Mouse (Mus musculus): ENCODE results near the gene Ppp1r9a. TPM values are rescaled to one million over a fixed set of nuclear protein-coding genes. Genes with fewer than 3 reads are reported as not detected.

The Ppp1r9a gene
- polyA plus RNA-seq, 1 experiment from 2014 or later, result 27.0 TPM

DNA sequence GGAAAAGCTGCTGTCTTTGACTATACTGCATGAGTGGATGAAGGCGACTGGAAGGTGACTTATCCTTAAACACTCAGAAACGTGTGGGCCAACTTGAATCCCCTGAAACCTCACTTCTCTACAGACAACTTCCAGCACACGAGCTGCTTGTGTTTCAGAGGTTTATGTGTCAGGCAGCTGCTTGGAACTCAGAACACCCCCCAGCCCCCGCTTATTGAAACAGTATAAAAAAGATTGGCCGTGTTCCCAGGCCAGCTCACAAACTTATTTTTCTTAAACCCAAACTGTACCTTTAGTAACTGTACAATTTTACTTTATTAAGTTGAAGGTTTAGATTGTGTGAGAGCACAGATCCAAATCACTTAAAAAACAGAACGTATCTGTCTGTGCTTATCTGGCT lies 53.9 kb downstream of the Ppp1r9a start:
- no peak for ATAC-seq (ENCODE audit: insufficient number of reproducible peaks, insufficient read depth, low FRiP score, low TSS enrichment, low read depth)
- H3K27ac ChIP-seq, result peak overlapping the region; percentile 78; the same call in 1 of the 2 replicates
- whole genome bisulfite sequencing, result 51% methylated on average over 6 of the region's 6 CpGs

DNA sequence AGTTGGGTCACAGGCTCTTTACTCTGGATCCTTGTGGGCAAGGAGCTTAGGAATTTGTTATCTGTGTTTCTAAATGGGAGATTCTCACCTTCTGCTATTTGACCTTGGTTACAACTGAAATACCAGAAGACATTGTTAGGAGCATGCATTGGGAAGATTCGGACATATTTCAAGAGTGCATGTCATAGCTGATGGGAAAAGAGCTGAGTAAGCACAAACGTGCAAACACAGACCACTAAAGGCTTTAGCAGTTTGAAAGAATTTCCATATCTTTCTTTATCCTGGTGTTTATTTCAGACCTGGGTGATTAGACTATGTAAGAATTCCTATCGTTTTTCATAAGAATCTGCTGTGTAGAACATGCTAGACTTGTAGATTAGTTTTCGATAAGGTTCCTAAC lies 59.5 kb downstream of the Ppp1r9a start:
- Histone ChIP-seq H3K9me3 (no peaks in the 10 kb centered on the region), H3K4me1 (replicated peaks) (no peaks in the 10 kb centered on the region), H3K27me3 (no peaks in the 10 kb centered on the region), H3K27ac (no peak overlapping the region), H3K9ac (replicated peaks) (no peak overlapping the region), H3K36me3 (no peaks in the 10 kb centered on the region), H3K4me3 (replicated peaks) (no peak overlapping the region), H3K4me2 (no peak overlapping the region)
- ATAC-seq (ENCODE audit: insufficient number of reproducible peaks, insufficient read depth, low FRiP score, low TSS enrichment, low read depth), result no peak
- 84% methylated on average over 4 of the region's 4 CpGs for WGBS

More for the DNA sequence above, 53.9 kb downstream of the Ppp1r9a start:
- H3K9me3 ChIP-seq, result no peaks in the 10 kb centered on the region
- H3K9ac ChIP-seq (replicated peaks), result no peak overlapping the region
- no peak overlapping the region for H3K4me2 ChIP-seq
- H3K36me3 ChIP-seq, result no peaks in the 10 kb centered on the region
- H3K27me3 ChIP-seq, result no peaks in the 10 kb centered on the region
- no peak overlapping the region for H3K4me3 ChIP-seq (replicated peaks)
- peaks cover 27% of the 10 kb centered on the region for H3K4me1 ChIP-seq (replicated peaks)

DNA sequence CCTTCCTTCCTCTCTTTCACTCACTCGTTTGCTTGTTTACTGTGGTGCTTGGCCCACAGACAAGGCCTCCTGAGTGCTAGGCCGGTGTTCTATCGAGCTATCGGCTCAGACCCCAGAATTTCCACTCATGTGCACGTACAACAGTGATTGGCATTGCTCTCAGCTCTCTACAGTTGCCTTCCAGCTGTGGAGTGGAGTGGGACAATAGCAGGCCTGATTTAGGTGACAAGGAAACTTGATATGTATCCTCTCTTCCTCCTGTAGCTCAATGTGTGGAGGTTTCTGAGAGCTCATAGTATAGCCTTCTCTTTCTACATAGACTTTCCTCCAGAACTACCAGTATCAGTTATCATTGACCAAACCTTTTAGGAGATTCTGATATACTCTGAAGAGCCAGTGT lies 60.3 kb downstream of the Ppp1r9a start:
- ATAC-seq (ENCODE audit: insufficient number of reproducible peaks, insufficient read depth, low FRiP score, low TSS enrichment, low read depth), result no peak
- H3K4me3 ChIP-seq (replicated peaks), result no peak overlapping the region
- H3K36me3 ChIP-seq, result no peaks in the 10 kb centered on the region
- H3K4me2 ChIP-seq, result no peak overlapping the region
- no peak overlapping the region for H3K9ac ChIP-seq (replicated peaks)
- 78% methylated on average over 5 of the region's 5 CpGs for WGBS
- no peak overlapping the region for H3K27ac ChIP-seq
- H3K9me3 ChIP-seq, result no peaks in the 10 kb centered on the region
- H3K4me1 ChIP-seq (replicated peaks), result no peaks in the 10 kb centered on the region
- no peaks in the 10 kb centered on the region for H3K27me3 ChIP-seq

DNA sequence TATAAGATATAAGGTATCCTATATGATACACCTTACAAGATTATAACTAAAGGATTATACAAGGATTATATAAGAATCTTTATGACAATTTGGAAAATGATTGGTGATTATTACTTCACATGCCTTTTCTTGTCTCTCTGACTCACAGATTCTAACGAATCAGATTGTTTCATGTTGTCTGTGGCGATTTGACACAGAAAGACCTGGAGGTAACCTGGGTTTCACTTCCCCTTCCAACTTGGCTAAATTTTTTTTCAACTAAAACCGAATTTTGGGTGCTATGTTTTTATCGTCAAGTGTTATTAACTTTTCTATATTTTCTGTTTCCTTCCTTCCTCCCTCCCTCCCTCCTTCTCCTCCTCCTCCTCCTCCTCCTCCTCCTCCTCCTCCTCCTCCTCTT lies 64.5 kb downstream of the Ppp1r9a start:
- Histone ChIP-seq H3K4me1 (replicated peaks) (no peaks in the 10 kb centered on the region), H3K9me3 (no peaks in the 10 kb centered on the region), H3K4me3 (replicated peaks) (no peak overlapping the region), H3K9ac (replicated peaks) (no peak overlapping the region), H3K4me2 (no peak overlapping the region), H3K36me3 (no peaks in the 10 kb centered on the region), H3K27ac (no peak overlapping the region), H3K27me3 (no peaks in the 10 kb centered on the region)
- WGBS, result 92% methylated on average over 4 of the region's 4 CpGs
- no peak for ATAC-seq (ENCODE audit: insufficient number of reproducible peaks, insufficient read depth, low FRiP score, low TSS enrichment, low read depth)

DNA sequence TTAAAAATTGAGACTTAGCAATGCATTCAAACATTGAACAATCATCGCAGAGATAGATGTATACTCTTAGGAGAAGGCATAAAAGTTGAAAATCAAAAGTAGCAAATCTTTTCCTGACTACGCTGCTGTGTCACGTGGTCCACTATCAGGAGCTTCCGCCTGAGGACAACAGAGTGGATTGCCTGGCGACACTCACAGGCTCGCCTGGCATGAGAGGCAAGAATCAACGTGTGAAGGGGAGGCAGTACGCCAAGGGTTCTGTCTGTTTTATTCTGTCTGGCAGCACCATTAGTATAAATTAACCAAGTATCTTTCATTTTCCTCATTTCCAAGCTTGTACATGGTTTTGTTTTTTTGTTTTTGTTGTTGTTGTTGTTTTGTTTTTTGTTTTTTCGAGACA lies 68.5 kb downstream of the Ppp1r9a start:
- 86% methylated on average over 9 of the region's 9 CpGs for WGBS
- no peak for ATAC-seq (ENCODE audit: insufficient number of reproducible peaks, insufficient read depth, low FRiP score, low TSS enrichment, low read depth)

DNA sequence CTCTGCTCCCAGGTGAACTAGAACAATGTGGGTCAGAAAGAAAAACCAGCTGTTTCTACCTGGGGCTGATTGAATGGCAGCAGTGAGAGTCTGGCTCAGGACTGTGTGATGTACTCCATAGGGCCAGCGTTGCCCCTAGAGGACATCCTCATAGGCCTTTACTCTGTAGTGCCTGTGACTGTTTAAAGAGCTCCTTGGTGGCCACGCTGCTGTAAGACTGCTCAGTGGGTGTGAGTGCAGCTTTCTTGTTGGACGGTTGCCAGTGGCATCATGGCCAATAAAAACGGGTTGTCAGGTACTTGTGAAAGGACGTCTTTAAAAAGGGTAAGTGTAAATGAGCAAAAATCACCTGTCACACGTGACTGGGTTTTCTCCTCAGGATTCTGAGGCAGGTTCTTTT lies 70.1 kb downstream of the Ppp1r9a start:
- Histone ChIP-seq H3K4me3 (replicated peaks) (no peak overlapping the region), H3K4me2 (no peak overlapping the region), H3K9me3 (no peaks in the 10 kb centered on the region), H3K27me3 (no peaks in the 10 kb centered on the region), H3K9ac (replicated peaks) (no peak overlapping the region), H3K36me3 (no peaks in the 10 kb centered on the region), H3K4me1 (replicated peaks) (peaks cover 11% of the 10 kb centered on the region), H3K27ac (peak overlapping the region; percentile 8; the same call in 1 of the 2 replicates)
- WGBS, result 25% methylated on average over 6 of the region's 6 CpGs
- peak; percentile 88; the same call in 1 of the 2 replicates for ATAC-seq (ENCODE audit: insufficient number of reproducible peaks, insufficient read depth, low FRiP score, low TSS enrichment, low read depth)

More for the DNA sequence above, 68.5 kb downstream of the Ppp1r9a start:
- H3K4me3 ChIP-seq (replicated peaks), result no peak overlapping the region
- H3K36me3 ChIP-seq, result no peaks in the 10 kb centered on the region
- H3K4me2 ChIP-seq, result no peak overlapping the region
- no peaks in the 10 kb centered on the region for H3K27me3 ChIP-seq
- H3K27ac ChIP-seq, result no peak overlapping the region
- peaks cover 11% of the 10 kb centered on the region for H3K4me1 ChIP-seq (replicated peaks)
- H3K9ac ChIP-seq (replicated peaks), result no peak overlapping the region
- H3K9me3 ChIP-seq, result no peaks in the 10 kb centered on the region

DNA sequence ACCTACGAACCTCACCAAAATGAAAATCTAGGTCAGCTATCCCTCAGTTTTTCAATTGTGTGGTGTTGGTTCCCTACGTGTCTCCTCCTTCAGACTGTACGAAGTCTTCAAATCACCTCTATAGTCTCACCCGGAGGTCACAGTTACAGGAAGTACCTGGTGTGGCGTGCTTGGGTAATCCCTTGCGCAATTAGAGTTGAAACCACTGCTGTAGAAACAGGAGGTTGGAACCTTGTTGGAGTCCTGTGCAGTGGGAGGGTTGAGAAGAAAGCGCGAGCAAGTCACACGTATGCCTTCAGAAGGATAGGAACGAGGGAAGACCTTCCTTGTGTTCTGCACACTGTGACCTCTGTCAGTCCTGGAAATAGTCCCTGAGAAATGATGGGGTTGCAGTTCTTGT lies 70.6 kb downstream of the Ppp1r9a start:
- no peak for ATAC-seq (ENCODE audit: insufficient number of reproducible peaks, insufficient read depth, low FRiP score, low TSS enrichment, low read depth)
- no peaks in the 10 kb centered on the region for H3K36me3 ChIP-seq
- 76% methylated on average over 10 of the region's 10 CpGs for WGBS
- H3K4me1 ChIP-seq (replicated peaks), result peaks cover 11% of the 10 kb centered on the region
- peak overlapping the region; percentile 75; the same call in 1 of the 2 replicates for H3K27ac ChIP-seq
- no peaks in the 10 kb centered on the region for H3K9me3 ChIP-seq
- no peak overlapping the region for H3K4me3 ChIP-seq (replicated peaks)
- H3K9ac ChIP-seq (replicated peaks), result no peak overlapping the region
- no peak overlapping the region for H3K4me2 ChIP-seq
- H3K27me3 ChIP-seq, result no peaks in the 10 kb centered on the region

DNA sequence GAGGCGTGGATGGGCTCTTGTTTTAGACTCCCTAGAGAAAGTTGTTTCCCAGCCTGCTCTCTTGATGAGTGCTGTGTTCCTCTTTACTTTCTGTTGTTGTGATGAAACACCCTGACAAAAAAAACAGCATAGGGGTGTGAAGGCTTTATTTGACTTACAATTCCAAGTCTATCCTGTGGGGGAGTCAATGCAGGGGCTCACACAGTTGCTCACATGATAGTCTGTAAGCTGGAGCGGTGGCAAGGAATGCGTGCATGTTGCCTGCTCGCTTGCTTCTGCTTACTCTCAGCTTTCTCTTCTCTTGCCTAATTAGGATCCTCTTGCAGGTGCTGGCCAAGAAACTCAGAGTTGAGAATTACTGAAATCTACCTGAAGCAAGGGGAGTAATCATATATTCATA lies 74.8 kb downstream of the Ppp1r9a start:
- no peak overlapping the region for H3K4me3 ChIP-seq (replicated peaks)
- H3K4me2 ChIP-seq, result no peak overlapping the region
- H3K27ac ChIP-seq, result no peak overlapping the region
- no peaks in the 10 kb centered on the region for H3K27me3 ChIP-seq
- no peak for ATAC-seq (ENCODE audit: insufficient number of reproducible peaks, insufficient read depth, low FRiP score, low TSS enrichment, low read depth)
- H3K9ac ChIP-seq (replicated peaks), result no peak overlapping the region
- no peaks in the 10 kb centered on the region for H3K36me3 ChIP-seq
- no peaks in the 10 kb centered on the region for H3K9me3 ChIP-seq
- peaks cover 10% of the 10 kb centered on the region for H3K4me1 ChIP-seq (replicated peaks)
- WGBS, result 90% methylated on average over 4 of the region's 4 CpGs

DNA sequence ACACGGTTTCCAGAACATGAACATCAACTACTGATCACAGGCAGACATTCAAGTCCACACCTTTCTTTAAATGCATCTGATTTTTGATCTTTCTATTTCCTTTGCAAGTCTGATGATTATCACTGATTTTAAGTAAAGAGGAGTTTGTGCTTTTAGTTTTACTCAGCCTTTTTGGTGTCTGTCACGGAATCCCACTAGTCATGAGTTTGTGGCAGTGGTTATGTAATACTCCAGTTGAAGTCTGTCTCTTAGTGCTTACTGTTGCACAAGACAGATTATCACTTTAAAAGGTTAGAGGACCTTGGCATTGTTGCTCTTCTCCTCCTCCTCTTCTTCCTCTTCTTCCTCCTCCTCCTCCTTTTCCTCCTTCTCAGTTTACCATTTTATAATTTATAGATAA lies 75.5 kb downstream of the Ppp1r9a start:
- Histone ChIP-seq H3K4me2 (no peak overlapping the region), H3K27ac (no peak overlapping the region), H3K36me3 (no peaks in the 10 kb centered on the region), H3K9me3 (no peaks in the 10 kb centered on the region), H3K4me3 (replicated peaks) (no peak overlapping the region), H3K4me1 (replicated peaks) (peaks cover 3% of the 10 kb centered on the region; the same call in 1 of the 2 replicates), H3K9ac (replicated peaks) (no peak overlapping the region), H3K27me3 (no peaks in the 10 kb centered on the region)
- no peak for ATAC-seq (ENCODE audit: insufficient number of reproducible peaks, insufficient read depth, low FRiP score, low TSS enrichment, low read depth)
- WGBS, result 88% methylated on average over 2 of the region's 2 CpGs

DNA sequence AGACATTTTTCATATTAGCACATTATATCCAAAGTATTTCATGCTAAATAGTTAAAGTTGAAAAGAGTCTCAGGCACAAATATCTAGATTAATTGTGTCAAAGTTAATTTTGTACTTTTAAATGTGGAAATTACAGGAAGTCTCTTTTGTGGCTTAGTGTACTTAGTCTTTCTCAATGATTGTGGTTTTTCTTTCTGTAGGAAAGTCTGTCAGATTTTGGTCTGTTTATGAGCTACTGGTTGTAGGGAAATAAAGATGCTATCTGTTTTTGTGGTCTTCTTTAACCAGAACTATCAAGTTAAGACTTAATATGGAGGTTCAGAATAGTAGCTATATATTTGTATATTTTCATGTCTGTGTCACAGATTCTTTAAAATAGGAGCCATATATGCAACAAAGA lies 76.2 kb downstream of the Ppp1r9a start:
- H3K9me3 ChIP-seq, result no peaks in the 10 kb centered on the region
- H3K36me3 ChIP-seq, result no peaks in the 10 kb centered on the region
- H3K4me1 ChIP-seq (replicated peaks), result no peaks in the 10 kb centered on the region
- ATAC-seq (ENCODE audit: insufficient number of reproducible peaks, insufficient read depth, low FRiP score, low TSS enrichment, low read depth), result no peak
- H3K9ac ChIP-seq (replicated peaks), result no peak overlapping the region
- H3K4me2 ChIP-seq, result no peak overlapping the region
- no peak overlapping the region for H3K27ac ChIP-seq
- H3K4me3 ChIP-seq (replicated peaks), result no peak overlapping the region
- no peaks in the 10 kb centered on the region for H3K27me3 ChIP-seq

DNA sequence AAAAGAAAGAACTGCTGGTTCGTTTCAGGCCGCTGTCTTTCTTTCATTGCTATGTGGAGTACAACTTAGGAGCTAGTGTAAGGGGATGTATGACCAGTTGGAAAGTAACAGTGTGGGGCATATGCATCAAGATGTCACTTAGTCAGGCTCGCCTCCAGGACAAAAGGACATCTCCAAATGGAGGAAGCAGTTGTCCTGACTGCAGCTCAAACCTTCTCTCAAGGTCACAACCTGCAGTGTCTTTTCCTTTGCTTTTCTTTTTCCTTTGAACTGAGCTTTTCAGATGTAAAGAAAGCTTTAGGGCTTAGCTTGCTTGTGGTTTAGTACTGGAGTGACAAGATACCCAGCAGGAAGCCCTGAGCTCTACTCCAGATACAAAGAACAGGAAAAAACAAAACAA lies 77.4 kb downstream of the Ppp1r9a start:
- H3K27me3 ChIP-seq, result no peaks in the 10 kb centered on the region
- ATAC-seq (ENCODE audit: insufficient number of reproducible peaks, insufficient read depth, low FRiP score, low TSS enrichment, low read depth), result no peak
- H3K9me3 ChIP-seq, result no peaks in the 10 kb centered on the region
- WGBS, result 76% methylated on average over 3 of the region's 3 CpGs
- H3K36me3 ChIP-seq, result no peaks in the 10 kb centered on the region
- H3K27ac ChIP-seq, result no peak overlapping the region; the same call in 1 of the 2 replicates
- H3K4me1 ChIP-seq (replicated peaks), result no peaks in the 10 kb centered on the region
- H3K4me3 ChIP-seq (replicated peaks), result no peak overlapping the region
- no peak overlapping the region for H3K4me2 ChIP-seq
- H3K9ac ChIP-seq (replicated peaks), result no peak overlapping the region

DNA sequence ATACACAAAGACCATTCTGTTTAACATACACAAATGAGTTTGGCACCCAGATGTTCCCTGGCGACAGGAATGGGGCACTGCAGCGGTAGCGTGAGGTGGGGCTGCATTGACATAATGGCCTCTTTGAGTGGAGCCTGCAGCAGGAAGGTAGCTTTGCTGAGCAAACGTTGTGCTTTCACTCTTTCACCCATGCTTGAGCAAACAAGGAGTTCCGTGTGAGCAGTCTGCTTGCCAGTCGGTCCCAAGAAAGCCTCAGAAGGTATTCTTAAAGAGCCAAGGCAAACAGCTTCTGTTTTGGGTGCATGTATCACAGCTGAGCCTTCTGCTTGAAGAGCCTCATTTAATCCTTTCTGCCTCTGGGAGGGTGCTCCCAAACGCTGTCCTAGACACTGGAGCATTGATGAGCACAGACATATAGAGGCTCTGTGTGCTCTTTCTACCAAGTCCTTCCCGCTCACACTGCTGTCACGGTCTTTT lies 80.0 kb downstream of the Ppp1r9a start:
- no peaks in the 10 kb centered on the region for H3K36me3 ChIP-seq
- H3K4me3 ChIP-seq (replicated peaks), result no peak overlapping the region
- no peaks in the 10 kb centered on the region for H3K27me3 ChIP-seq
- ATAC-seq (ENCODE audit: insufficient number of reproducible peaks, insufficient read depth, low FRiP score, low TSS enrichment, low read depth), result no peak
- H3K4me1 ChIP-seq (replicated peaks), result 0 out of 2 replicates have a peak, but pooled peaks cover 3% of the 10 kb centered on the region
- no peak overlapping the region for H3K4me2 ChIP-seq
- H3K9me3 ChIP-seq, result no peaks in the 10 kb centered on the region
- WGBS, result 54% methylated on average over 9 of the region's 9 CpGs
- no peak overlapping the region for H3K9ac ChIP-seq (replicated peaks)
- H3K27ac ChIP-seq, result peak overlapping the region; percentile 74

Data from limb, embryonic 12.5 days (tissue).